Mouse (Mus musculus): ENCODE measurements around the gene Ugcg. TPM values are rescaled to one million over a fixed set of nuclear protein-coding genes. Genes with fewer than 3 reads are reported as not detected.
"Not testable (repeated sequence)": the region's sequence is repeated elsewhere in the genome, so short reads cannot be mapped to it uniquely, and the experiment has no call there.

Ugcg gene
- total RNA-seq, 2 experiments from 2014 or later = 18.3 to 18.6 TPM

- no peak for DNase-seq
- intact Hi-C loops (cut with DNase I) = loop anchor here (5.0 to 10.0 kb wide), 2 partner anchors 89 to 153 kb away; no protein-coding TSS in a partner anchor
Measured at GRCm38 (mm10) chr4:59248035-59248434, 59.0 kb downstream of the Ugcg start.

DNA sequence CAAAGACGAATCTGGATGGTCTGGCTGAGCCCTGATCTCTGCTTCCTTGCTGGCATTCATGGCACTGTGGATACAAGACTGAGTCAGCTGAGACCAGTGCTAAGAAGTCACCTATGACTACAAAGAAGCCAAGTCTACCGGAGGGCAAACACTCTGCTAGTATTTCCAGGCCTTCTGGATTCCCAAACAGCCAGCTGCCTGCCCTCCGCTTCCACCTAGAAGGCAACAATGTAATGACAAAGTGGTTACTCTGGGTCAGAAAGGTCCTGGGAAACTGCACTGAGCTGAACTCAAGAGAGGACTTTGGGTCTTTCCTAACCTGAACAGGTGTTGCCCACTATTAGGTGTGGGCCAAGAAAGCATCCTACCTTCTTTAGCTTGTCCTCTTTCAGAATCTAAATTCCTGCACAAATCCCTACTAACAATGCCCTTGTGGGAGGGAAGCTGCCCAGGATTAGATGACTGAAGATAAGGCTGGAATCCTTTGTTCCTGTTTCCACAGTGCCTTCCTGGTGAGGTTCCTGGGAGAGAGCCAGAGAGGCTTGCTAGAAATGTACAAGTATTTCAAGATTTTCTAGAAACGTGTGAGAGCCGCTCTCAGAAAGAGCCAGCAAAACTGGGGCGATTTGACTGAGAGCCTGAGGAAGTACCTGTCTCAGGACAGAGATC is 63.5 kb downstream of the Ugcg start:
- intact Hi-C loops (cut with DNase I) = no loop called here

DNA sequence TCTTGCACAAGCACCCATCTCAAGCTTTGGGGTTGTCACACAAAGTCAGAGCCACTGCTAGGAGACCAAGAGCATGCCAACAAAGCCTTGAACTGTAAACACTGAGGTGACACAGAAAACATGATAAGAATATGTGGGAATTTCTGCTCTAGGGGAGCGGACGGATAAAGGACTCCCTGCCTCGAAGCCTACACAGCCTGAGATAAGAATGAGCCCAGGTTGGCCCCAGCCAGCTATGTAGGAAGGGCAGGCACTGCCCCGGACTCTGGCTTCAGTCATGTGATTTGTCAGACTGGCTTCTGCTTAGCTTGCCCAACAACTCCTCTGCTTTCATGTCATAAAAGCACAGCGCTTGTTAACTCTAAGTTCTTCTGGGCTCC is 64.0 kb downstream of the Ugcg start:
- intact Hi-C loops (cut with DNase I) = no loop called here
- no peak for DNase-seq

More for the DNA sequence above, 63.5 kb downstream of the Ugcg start:
- DNase-seq = no peak

GRCm38 (mm10) chr4:59254397-59254796 is 65.3 kb downstream of the Ugcg start:
- intact Hi-C loops (cut with DNase I) = no loop called here
- DNase-seq = no peak

- intact Hi-C loops (cut with DNase I) = no loop called here
- no peak for DNase-seq
Measured at GRCm38 (mm10) chr4:59255988-59256387, 66.9 kb downstream of the Ugcg start.

GRCm38 (mm10) chr4:59257866-59258265 is 68.8 kb downstream of the Ugcg start:
- no peak for DNase-seq
- intact Hi-C loops (cut with DNase I) = no loop called here

DNA sequence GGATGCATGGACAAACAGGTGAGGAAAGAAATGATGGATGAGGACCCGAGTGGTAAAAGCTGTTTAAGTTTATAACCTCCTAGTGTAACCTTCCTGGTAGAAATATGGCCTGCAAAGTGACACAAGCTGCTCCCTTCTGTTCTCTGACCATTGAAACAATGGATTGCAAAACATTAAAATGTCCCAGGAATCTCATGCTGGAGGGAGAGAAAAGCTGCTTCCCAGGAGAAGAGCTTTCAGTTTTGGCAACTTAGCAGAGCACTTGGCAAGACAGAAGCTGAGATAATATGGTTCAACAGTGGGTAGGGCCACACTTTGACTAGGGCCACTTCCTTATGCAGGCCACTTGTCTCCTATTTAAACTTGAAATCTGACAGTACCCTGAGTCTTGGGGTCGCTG is 69.7 kb downstream of the Ugcg start:
- intact Hi-C loops (cut with DNase I) = no loop called here
- no peak for DNase-seq

GRCm38 (mm10) chr4:59259806-59260205 is 70.7 kb downstream of the Ugcg start:
- no peak for DNase-seq
- intact Hi-C loops (cut with DNase I) = loop anchor here (5.0 to 10.0 kb wide), 2 partner anchors 53 to 155 kb away; no protein-coding TSS in a partner anchor

DNA sequence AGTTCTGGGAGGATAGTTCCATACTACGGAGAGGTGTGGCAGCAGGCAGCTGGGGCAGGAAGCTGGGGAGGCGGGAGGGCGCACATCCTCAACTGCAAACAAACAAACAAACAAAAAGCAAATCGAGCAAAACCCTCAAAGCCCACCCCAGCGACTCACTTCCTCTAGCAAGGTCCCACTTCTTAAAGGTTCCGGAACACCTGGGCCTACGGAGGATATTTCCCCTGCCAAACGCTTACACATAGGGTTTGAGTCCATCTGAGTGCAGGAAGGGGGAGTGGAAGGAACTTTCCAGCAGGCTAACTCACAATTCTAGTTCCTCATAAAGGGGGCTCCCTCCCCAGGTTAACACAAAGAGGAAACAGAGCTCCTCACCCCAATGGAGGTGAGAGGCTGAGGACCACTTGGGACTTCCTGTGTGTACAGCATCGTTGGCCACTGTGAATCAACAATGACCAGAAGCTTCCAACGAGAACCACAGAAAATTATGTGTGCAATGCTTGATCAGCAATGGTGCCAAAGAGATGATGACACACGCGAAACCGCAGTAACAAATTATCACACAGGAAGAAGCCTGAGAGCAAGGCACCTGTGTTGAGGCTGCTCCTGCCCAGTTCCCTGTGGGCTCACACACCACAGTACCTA is 71.9 kb downstream of the Ugcg start:
- DNase-seq = no peak
- intact Hi-C loops (cut with DNase I) = loop anchor here (5.0 to 10.0 kb wide), 2 partner anchors 54 to 156 kb away; no protein-coding TSS in a partner anchor

DNA sequence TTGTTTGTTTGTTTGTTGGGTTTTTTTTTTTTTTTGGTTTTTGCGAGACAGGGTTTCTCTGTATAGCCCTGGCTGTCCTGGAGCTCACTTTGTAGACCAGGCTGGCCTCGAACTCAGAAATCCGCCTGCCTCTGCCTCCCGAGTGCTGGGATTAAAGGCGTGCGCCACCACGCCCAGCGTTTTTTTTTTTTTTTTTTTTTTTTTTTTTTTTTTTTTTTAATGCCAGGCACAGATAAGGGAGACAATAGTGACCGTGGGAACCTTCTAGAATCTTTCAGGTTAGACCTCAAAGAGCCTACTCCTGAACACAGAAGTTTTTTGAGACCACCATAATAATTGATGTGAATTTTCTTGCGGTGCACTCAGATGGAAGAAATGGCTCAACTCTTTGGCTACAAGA is 72.5 kb downstream of the Ugcg start:
- intact Hi-C loops (cut with DNase I) = loop anchor here (5.0 to 10.0 kb wide), 2 partner anchors 54 to 157 kb away; no protein-coding TSS in a partner anchor
- not testable (repeated sequence) for DNase-seq

- no peak for DNase-seq
- intact Hi-C loops (cut with DNase I) = loop anchor here (5.0 to 10.0 kb wide), 2 partner anchors 55 to 157 kb away; no protein-coding TSS in a partner anchor
Measured at GRCm38 (mm10) chr4:59262156-59262555, 73.1 kb downstream of the Ugcg start.

DNA sequence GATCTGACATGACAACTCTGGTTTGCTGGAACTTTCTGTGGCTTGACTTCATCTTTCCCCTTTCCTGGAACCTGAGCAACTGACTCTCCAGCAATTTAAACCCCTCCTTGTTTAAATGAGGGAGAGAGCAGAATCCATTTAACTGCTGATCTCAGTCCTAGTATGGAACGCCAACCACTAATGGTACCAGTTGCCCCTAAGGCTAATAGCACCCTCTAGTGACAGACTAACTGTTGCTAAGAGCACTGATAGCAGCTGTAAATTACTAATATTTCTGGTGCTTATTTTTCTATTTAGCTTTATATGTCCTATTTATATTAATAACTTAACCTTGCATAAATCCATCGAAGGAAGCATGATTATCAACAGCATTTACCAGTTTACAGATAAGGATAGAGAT is 74.4 kb downstream of the Ugcg start:
- no peak for DNase-seq
- intact Hi-C loops (cut with DNase I) = loop anchor here (5.0 to 10.0 kb wide), 2 partner anchors 56 to 159 kb away; no protein-coding TSS in a partner anchor

GRCm38 (mm10) chr4:59264611-59265095 is 75.6 kb downstream of the Ugcg start:
- no peak for DNase-seq
- intact Hi-C loops (cut with DNase I) = loop anchor here (5.0 to 10.0 kb wide), 2 partner anchors 57 to 160 kb away; no protein-coding TSS in a partner anchor

DNA sequence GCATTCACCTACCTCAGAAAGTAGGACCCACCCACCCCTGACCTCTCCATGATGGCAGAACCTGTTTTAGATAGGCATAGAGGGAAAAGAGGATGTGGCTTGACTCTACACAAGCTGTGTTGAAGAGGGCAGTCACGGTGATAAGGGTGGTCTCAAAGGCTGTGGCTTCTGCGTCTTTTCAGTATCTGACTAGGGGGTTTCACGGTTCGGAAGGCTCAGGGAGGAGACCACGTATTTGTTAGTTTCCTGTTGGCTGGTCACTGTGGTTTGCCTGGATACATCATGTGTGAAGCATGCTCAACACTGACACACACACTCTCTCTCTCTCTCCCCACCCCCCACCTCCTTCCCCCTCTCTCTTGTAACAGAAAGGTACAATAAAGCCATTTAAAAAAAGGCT is 76.1 kb downstream of the Ugcg start:
- intact Hi-C loops (cut with DNase I) = loop anchor here (10.0 kb wide), 1 partner anchor 160 kb away; no protein-coding TSS in a partner anchor
- DNase-seq = no peak

- intact Hi-C loops (cut with DNase I) = loop anchor here (10.0 kb wide), 1 partner anchor 161 kb away; no protein-coding TSS in a partner anchor
- no peak for DNase-seq
Measured at GRCm38 (mm10) chr4:59265631-59266030, 76.6 kb downstream of the Ugcg start.

Other genes starting within 250 kb of the Ugcg start
- not detected for gene Zkscan16, start 245.6 kb upstream of the Ugcg start, total RNA-seq (2021)
- 1 to 10 TPM; 4.9 to 5.0 TPM for gene Ptgr1, start 202.1 kb upstream of the Ugcg start, total RNA-seq (2021)
- 10 to 100 TPM; 16.2 to 16.5 TPM for gene Dnajc25, start 194.2 kb upstream of the Ugcg start, total RNA-seq (2021)
- gene Gm20503, start 186.0 kb upstream of the Ugcg start, total RNA-seq (2021) = 1 to 10 TPM; 2.5 to 5.5 TPM
- 10 to 100 TPM; 20.0 to 26.6 TPM for gene Gng10, start 154.2 kb upstream of the Ugcg start, total RNA-seq (2021)
- gene AI481877, start 50.3 kb upstream of the Ugcg start, total RNA-seq (2021) = not detected
- 1 to 10 TPM in 1 of 2 experiments, under 1 TPM in 1; 0.98 to 1.5 TPM for gene Susd1, start 249.4 kb downstream of the Ugcg start, total RNA-seq (2021)

Measured in heart, postnatal 14 days (tissue).